Mouse (Mus musculus) thymus, adult 2 months (tissue): ENCODE data around the gene BC030499. TPM values are rescaled to one million over a fixed set of nuclear protein-coding genes. Genes with fewer than 3 reads are reported as not detected.
A peak's percentile ranks its signal among the peaks of the same experiment; 100 is the strongest.

Source experiments
- DNase-seq: peaks from one replicate; pipeline ENCODE4 v3.0.0; 2021
- H3K27ac ChIP-seq: fragments of 200-500 bp; 2 replicates; pipeline ENCODE4 v1.5.1; 2012; ENCODE audit warnings: low read length, control low read depth; ENCODE audit not compliant: control insufficient read depth, insufficient read depth
- H3K27me3 ChIP-seq: fragments of 200-500 bp; 2 replicates; pipeline ENCODE4 v1.6.1; 2012; ENCODE audit warnings: mild to moderate bottlenecking, low read length, moderate library complexity, mixed read lengths; ENCODE audit not compliant: control insufficient read depth, insufficient read depth
- H3K36me3 ChIP-seq: fragments of 200-500 bp; 2 replicates; pipeline ENCODE4 v1.6.1; 2012; ENCODE audit warnings: mild to moderate bottlenecking, low read length, moderate library complexity; ENCODE audit not compliant: control insufficient read depth, insufficient read depth
- H3K4me1 ChIP-seq: fragments of 200-500 bp; replicated peaks from 2 replicates; pipeline ENCODE4 v1.6.1; 2012; ENCODE audit warnings: low read length; ENCODE audit not compliant: control insufficient read depth, insufficient read depth
- H3K4me3 ChIP-seq: fragments of 200-500 bp; 2 replicates; pipeline ENCODE4 v1.5.1; 2012; ENCODE audit warnings: mild to moderate bottlenecking, low read length, control low read depth, moderate library complexity; ENCODE audit not compliant: control insufficient read depth, insufficient read depth
- CTCF ChIP-seq: fragments of 200-500 bp; IDR thresholded peaks from 2 replicates; pipeline ENCODE4 v1.5.1; 2012; ENCODE audit warnings: mild to moderate bottlenecking, control low read depth, low read length, moderate library complexity, borderline replicate concordance; ENCODE audit not compliant: control insufficient read depth, poor library complexity, insufficient read depth; ENCODE audit errors: extremely low read depth
- POLR2A ChIP-seq: fragments of 200-500 bp; IDR thresholded peaks from 2 replicates; pipeline ENCODE4 v1.6.1; 2012; ENCODE audit warnings: mild to moderate bottlenecking, low read length, control low read depth, moderate library complexity; ENCODE audit not compliant: control insufficient read depth, poor library complexity, insufficient read depth; ENCODE audit errors: extremely low read depth
- WGBS: fragments of 180-500 bp; shearing (Covaris S2); methylation state at CpG from one replicate; pipeline ENCODE4 v1.1.7; 2018; 5-methylcytosine and 5-hydroxymethylcytosine counted together
- polyA plus RNA-seq: library from polyadenylated mRNA; depleted of rRNA; stranded (reverse); fragments of >200 nt; gene quantifications from 2 replicates; pipeline ENCODE4 v1.2.3, GENCODE M21; 2012

BC030499 gene
- polyA plus RNA-seq, 1 experiment: 0.38 TPM

- Histone ChIP-seq H3K36me3 (peaks cover 25% of the 10 kb centered on the region), H3K27ac (no peak overlapping the region), H3K27me3 (no peaks in the 10 kb centered on the region), H3K4me1 (peaks cover 9% of the 10 kb centered on the region), H3K4me3 (no peak overlapping the region)
- no peak for DNase-seq
- TF ChIP-seq POLR2A (no peak), CTCF (no peak)
- 91% methylated on average over 15 of the region's 15 CpGs for WGBS
These were observed 33.6 kb downstream of the BC030499 start for GRCm38 (mm10) chr11:78324000-78324785.

- no peaks in the 10 kb centered on the region for H3K27me3 ChIP-seq
- no peak for TF ChIP-seq CTCF
- TF ChIP-seq POLR2A: no peak
- H3K4me1 ChIP-seq: peaks cover 9% of the 10 kb centered on the region
- 94% methylated on average over 12 of the region's 12 CpGs for WGBS
- DNase-seq: no peak
- H3K27ac ChIP-seq: no peak overlapping the region
- no peak overlapping the region for H3K4me3 ChIP-seq
- peaks cover 22% of the 10 kb centered on the region for H3K36me3 ChIP-seq
These were observed 34.3 kb downstream of the BC030499 start for GRCm38 (mm10) chr11:78324965-78325364.

- peaks cover 9% of the 10 kb centered on the region for H3K4me1 ChIP-seq
- peaks cover under 1% of the 10 kb centered on the region; the same call in 1 of the 2 replicates for H3K36me3 ChIP-seq
- 97% methylated on average over 4 of the region's 4 CpGs for WGBS
- H3K27ac ChIP-seq: no peak overlapping the region
- H3K4me3 ChIP-seq: no peak overlapping the region
- TF ChIP-seq POLR2A (no peak), CTCF (no peak)
- no peaks in the 10 kb centered on the region for H3K27me3 ChIP-seq
- DNase-seq: no peak
These were observed 36.6 kb downstream of the BC030499 start for GRCm38 (mm10) chr11:78327215-78327614.

DNA sequence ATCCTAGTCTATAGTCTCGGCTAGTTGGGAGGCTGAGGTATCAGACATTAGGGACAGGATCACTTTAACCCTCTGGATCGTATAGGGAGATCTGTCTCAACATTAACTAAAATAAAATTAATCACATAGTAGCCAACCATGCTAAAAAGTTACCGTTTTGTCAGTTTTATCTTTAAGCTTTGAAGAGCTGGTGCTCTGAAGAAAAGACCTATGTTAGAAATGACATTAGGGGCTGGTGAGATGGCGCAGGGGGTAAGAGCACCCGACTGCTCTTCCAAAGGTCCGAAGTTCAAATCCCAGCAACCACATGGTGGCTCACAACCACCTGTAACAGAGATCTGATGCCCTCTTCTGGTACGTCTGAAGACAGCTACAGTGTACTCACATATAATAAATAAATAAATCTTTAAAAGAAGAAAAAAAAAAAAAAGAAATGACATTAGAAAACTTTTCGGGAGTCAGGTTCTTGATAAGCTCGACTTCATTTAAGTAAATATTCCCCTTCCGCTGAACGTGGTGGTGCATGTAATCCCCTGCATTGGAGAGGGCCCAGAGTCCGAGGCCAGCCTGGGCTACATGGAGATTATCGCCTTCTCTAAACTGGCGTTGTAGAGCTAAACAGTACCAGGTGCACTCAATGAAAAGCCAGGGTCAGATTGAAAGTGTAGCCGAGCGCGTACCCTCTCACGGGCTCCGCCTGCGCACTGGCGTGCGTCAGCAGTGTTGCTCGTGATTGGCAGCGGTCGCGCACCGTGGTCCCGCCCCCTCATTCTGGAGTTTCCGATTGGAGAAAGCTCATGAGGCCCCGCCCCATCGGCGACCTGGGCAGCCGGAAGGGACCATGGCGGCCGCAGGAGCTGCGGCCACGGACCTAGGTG lies 37.2 kb downstream of the BC030499 start, which contains the start of gene Pigs:
Gene Pigs (plus strand): TSS at position 782 of the 878 bp plus-strand sequence.
- 12% methylated on average over 37 of the region's 37 CpGs for WGBS

GRCm38 (mm10) chr11:78328512-78329056 lies 37.9 kb downstream of the BC030499 start:
- Histone ChIP-seq H3K4me1 (peaks cover 5% of the 10 kb centered on the region), H3K36me3 (peaks cover 3% of the 10 kb centered on the region; the same call in 1 of the 2 replicates), H3K27me3 (no peaks in the 10 kb centered on the region), H3K4me3 (peak overlapping the region; percentile 84), H3K27ac (no peak overlapping the region)
- TF ChIP-seq POLR2A: no peak
- peak; percentile 5; the same call in 1 of the 2 replicates for TF ChIP-seq CTCF
- WGBS: under 1% methylated on average over 40 of the region's 41 CpGs
- DNase-seq: no peak

More for the DNA sequence above, 37.2 kb downstream of the BC030499 start, which contains the start of gene Pigs:
- peak; percentile 96 for DNase-seq
- no peaks in the 10 kb centered on the region for H3K36me3 ChIP-seq
- peak within 1 kb of the TSS; percentile 37; the same call in 1 of the 2 replicates for H3K27ac ChIP-seq
- TF ChIP-seq CTCF (peak; percentile 57; the same call in 1 of the 2 replicates), POLR2A (peak; percentile 77)
- H3K4me1 ChIP-seq: peaks cover 7% of the 10 kb centered on the region
- peak within 1 kb of the TSS; percentile 84 for H3K4me3 ChIP-seq
- no peaks in the 10 kb centered on the region for H3K27me3 ChIP-seq

- no peak for TF ChIP-seq POLR2A
- no peak for TF ChIP-seq CTCF
- Histone ChIP-seq H3K4me3 (no peak overlapping the region), H3K36me3 (peaks cover 7% of the 10 kb centered on the region; the same call in 1 of the 2 replicates), H3K27me3 (no peaks in the 10 kb centered on the region), H3K27ac (no peak overlapping the region), H3K4me1 (peaks cover 5% of the 10 kb centered on the region)
- DNase-seq: no peak
- WGBS: 99% methylated on average over 12 of the region's 12 CpGs
These were observed 42.0 kb downstream of the BC030499 start for GRCm38 (mm10) chr11:78332676-78333075.
